Mouse (Mus musculus) kidney, adult 8-10 months (tissue): Measurements from ENCODE around the gene Capn2.
A peak's percentile ranks its signal among the peaks of the same experiment; 100 is the strongest.

ENCODE experiments used
- DNase-seq, 2 experiments: peaks; one replicate each; pipeline ENCODE4 v3.0.0; 2022

The Capn2 gene

GRCm38 (mm10) chr1:182500224-182500623, 17.2 kb downstream of the Capn2 start:
- DNase-seq = no peak

- peak in 1 of 2 experiments; percentile 30 for DNase-seq
These were observed 17.8 kb downstream of the Capn2 start for GRCm38 (mm10) chr1:182499443-182500089.

- peak in 1 of 2 experiments; percentile 45 for DNase-seq
These were observed 19.7 kb downstream of the Capn2 start for GRCm38 (mm10) chr1:182497736-182498135.

- peak; percentile 73 to 81 for DNase-seq
These were observed 20.7 kb downstream of the Capn2 start for GRCm38 (mm10) chr1:182496685-182497084.

GRCm38 (mm10) chr1:182494285-182495145, 22.9 kb downstream of the Capn2 start:
- peak; percentile 49 to 69 for DNase-seq

- DNase-seq = no peak
These were observed 25.6 kb downstream of the Capn2 start for GRCm38 (mm10) chr1:182491839-182492238.

GRCm38 (mm10) chr1:182490568-182490967, 26.8 kb downstream of the Capn2 start:
- DNase-seq = no peak

GRCm38 (mm10) chr1:182489803-182490452, 27.5 kb downstream of the Capn2 start:
- peak; percentile 94 to 95 for DNase-seq

- DNase-seq = peak; percentile 48 to 68
These were observed 28.9 kb downstream of the Capn2 start for GRCm38 (mm10) chr1:182488503-182488902.

- peak; percentile 48 to 66 for DNase-seq
These were observed 33.5 kb downstream of the Capn2 start for GRCm38 (mm10) chr1:182483910-182484274.

GRCm38 (mm10) chr1:182482991-182483909, 34.2 kb downstream of the Capn2 start:
- no peak for DNase-seq

- DNase-seq = peak; percentile 64 to 74
These were observed 35.6 kb downstream of the Capn2 start for GRCm38 (mm10) chr1:182481646-182482295.

GRCm38 (mm10) chr1:182481138-182481537, 36.3 kb downstream of the Capn2 start:
- no peak for DNase-seq

GRCm38 (mm10) chr1:182478935-182479334, 38.5 kb downstream of the Capn2 start:
- DNase-seq = peak; percentile 70 to 92

- no peak for DNase-seq
These were observed 42.2 kb downstream of the Capn2 start for GRCm38 (mm10) chr1:182475005-182475796.

GRCm38 (mm10) chr1:182465978-182466377, 51.4 kb downstream of the Capn2 start:
- DNase-seq = no peak

- peak; percentile 58 to 72 for DNase-seq
These were observed 52.1 kb downstream of the Capn2 start for GRCm38 (mm10) chr1:182465309-182465708.

GRCm38 (mm10) chr1:182461813-182462212, 55.6 kb downstream of the Capn2 start:
- DNase-seq = peak; percentile 69 to 72

GRCm38 (mm10) chr1:182461261-182461660, 56.1 kb downstream of the Capn2 start:
- DNase-seq = no peak

- DNase-seq = no peak
These were observed 56.8 kb downstream of the Capn2 start for GRCm38 (mm10) chr1:182460291-182461244.
